Mouse (Mus musculus): ENCODE measurements at regions not wholly inside any gene's neighbourhood (a gene's known extent, or its start where the extent isn't known, plus 50 kb on each side); places are given as distances from the start of the nearest gene placed in this dataset.

- H3K36me3 ChIP-seq (replicated peaks; ENCODE audit: control insufficient read depth, insufficient read depth, low read depth) = no peaks in the 10 kb centered on the region
These were observed 294.5 kb upstream of the Arglu1 start for GRCm38 (mm10) chr8:8984829-8985251.

DNA sequence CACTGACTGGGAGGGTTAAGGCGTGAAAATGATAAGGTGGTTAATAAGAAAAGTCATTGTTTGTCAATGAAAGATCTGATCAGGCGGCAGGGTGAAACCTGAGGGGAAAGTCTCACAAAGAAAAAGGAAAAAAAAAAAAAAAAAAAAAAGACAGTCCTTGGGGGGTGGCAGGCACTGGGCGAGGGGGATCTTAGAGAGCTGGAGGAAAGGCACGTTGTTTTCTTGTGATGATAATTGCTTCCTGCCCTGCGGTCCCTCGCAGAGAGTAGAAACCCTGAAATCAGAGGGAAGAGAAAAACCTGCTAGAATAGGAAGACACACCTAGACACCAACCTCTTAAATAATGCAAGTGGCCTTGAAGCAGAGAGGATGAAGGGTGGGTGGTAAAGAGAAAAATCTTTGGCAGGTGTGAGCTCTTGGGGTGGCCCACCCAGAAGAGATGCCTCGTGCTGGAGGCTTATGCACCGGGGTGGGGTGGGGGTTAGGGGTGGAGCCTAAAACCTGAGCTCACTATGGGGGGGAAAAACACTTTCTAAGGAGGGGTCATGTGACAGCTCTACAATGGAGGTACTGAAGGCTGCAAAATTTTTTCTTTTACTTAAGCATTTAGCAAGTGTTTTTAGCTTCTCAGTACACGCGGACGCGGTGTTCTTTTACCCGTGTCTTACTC lies 294.0 kb upstream of the Arglu1 start:
- Histone ChIP-seq H3K4me3 (ENCODE audit: insufficient read depth in 1 of 2, low read depth in 2 of 2, low read length in 2 of 2) (no peak overlapping the region), H3K4me2 (ENCODE audit: low read depth) (no peak overlapping the region), H3K36me3 (replicated peaks; ENCODE audit: control insufficient read depth, insufficient read depth, low read depth) (no peaks in the 10 kb centered on the region), H3K4me1 (replicated peaks; ENCODE audit: control insufficient read depth in 2 of 2, insufficient read depth in 2 of 2, low read length in 1 of 2) (peaks cover 0 to 4% of the 10 kb centered on the region in 2 experiments; a peak in 1 of 4 replicates), H3K9me3 (ENCODE audit: control insufficient read depth, low read length) (no peaks in the 10 kb centered on the region), H3K27ac (no peak overlapping the region), H3K9ac (replicated peaks) (no peak overlapping the region), H3K27me3 (ENCODE audit: control insufficient read depth, insufficient read depth, low read length) (no peaks in the 10 kb centered on the region)
- DNase-seq (ENCODE audit: low read depth in 3 of 3, low spot score in 3 of 3) = no peak
- WGBS (ENCODE audit: insufficient replicate concordance) = 7% methylated on average over 13 of the region's 13 CpGs
- ATAC-seq (ENCODE audit: insufficient read depth) = no peak
- TF ChIP-seq EP300 (IDR thresholded peaks at IDR 0.05; ENCODE audit: low read depth) (no peak), CTCF (IDR thresholded peaks at IDR 0.05; ENCODE audit: low read depth) (no peak)

More at GRCm38 (mm10) chr8:8984829-8985251, 294.5 kb upstream of the Arglu1 start:
- H3K4me3 ChIP-seq (ENCODE audit: insufficient read depth in 1 of 2, low read depth in 2 of 2, low read length in 2 of 2) = no peak overlapping the region
- H3K4me2 ChIP-seq (ENCODE audit: low read depth) = no peak overlapping the region
- ATAC-seq (ENCODE audit: insufficient read depth) = no peak
- no peaks in the 10 kb centered on the region for H3K27me3 ChIP-seq (ENCODE audit: control insufficient read depth, insufficient read depth, low read length)
- TF ChIP-seq CTCF (IDR thresholded peaks at IDR 0.05; ENCODE audit: low read depth) = no peak
- H3K27ac ChIP-seq = no peak overlapping the region
- no peak overlapping the region for H3K9ac ChIP-seq (replicated peaks)
- DNase-seq (ENCODE audit: low read depth in 3 of 3, low spot score in 3 of 3) = no peak
- H3K9me3 ChIP-seq (ENCODE audit: control insufficient read depth, low read length) = no peaks in the 10 kb centered on the region
- WGBS (ENCODE audit: insufficient replicate concordance) = 6% methylated on average over 11 of the region's 11 CpGs
- H3K4me1 ChIP-seq (replicated peaks; ENCODE audit: control insufficient read depth in 2 of 2, insufficient read depth in 2 of 2, low read length in 1 of 2) = peaks cover 0 to 4% of the 10 kb centered on the region in 2 experiments; a peak in 1 of 4 replicates

GRCm38 (mm10) chr8:8983133-8983661 lies 292.9 kb upstream of the Arglu1 start:
- Histone ChIP-seq H3K27me3 (ENCODE audit: control insufficient read depth, insufficient read depth, low read length) (no peaks in the 10 kb centered on the region), H3K4me1 (replicated peaks; ENCODE audit: control insufficient read depth in 2 of 2, insufficient read depth in 2 of 2, low read length in 1 of 2) (peaks cover 0 to 4% of the 10 kb centered on the region in 2 experiments; a peak in 1 of 4 replicates), H3K27ac (no peak overlapping the region), H3K9me3 (ENCODE audit: control insufficient read depth, low read length) (no peaks in the 10 kb centered on the region), H3K4me2 (ENCODE audit: low read depth) (no peak overlapping the region), H3K36me3 (replicated peaks; ENCODE audit: control insufficient read depth, insufficient read depth, low read depth) (no peaks in the 10 kb centered on the region), H3K9ac (replicated peaks) (no peak overlapping the region), H3K4me3 (ENCODE audit: insufficient read depth in 1 of 2, low read depth in 2 of 2, low read length in 2 of 2) (no peak overlapping the region)
- ATAC-seq (ENCODE audit: insufficient read depth) = no peak
- no peak for TF ChIP-seq EP300 (IDR thresholded peaks at IDR 0.05; ENCODE audit: low read depth)
- TF ChIP-seq CTCF (IDR thresholded peaks at IDR 0.05; ENCODE audit: low read depth) = no peak
- 16% methylated on average over 5 of the region's 5 CpGs for WGBS (ENCODE audit: insufficient replicate concordance)
- no peak for DNase-seq (ENCODE audit: low read depth in 3 of 3, low spot score in 3 of 3)

DNA sequence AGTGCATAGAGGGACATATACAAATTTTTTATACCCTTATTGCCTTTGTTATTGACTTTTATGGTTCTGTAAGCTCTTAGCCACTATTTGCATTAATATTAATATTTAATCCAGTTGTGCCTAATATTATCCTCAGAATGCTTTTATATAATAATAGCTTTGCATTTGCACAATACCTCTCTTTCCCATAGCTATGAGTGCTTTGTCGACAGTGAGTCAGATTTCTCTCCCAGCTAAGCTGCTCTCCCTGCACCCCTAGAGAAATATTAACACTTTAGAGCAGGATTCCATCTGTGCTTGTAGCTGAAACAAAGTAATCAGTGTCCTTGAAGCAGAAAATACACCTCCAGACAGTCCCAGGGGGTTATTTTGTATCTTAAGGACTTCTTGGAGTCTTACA lies 288.6 kb upstream of the Arglu1 start:
- Histone ChIP-seq H3K4me3 (ENCODE audit: insufficient read depth in 1 of 2, low read depth in 2 of 2, low read length in 2 of 2) (no peak overlapping the region), H3K27ac (no peak overlapping the region), H3K9me3 (ENCODE audit: control insufficient read depth, low read length) (no peaks in the 10 kb centered on the region), H3K27me3 (ENCODE audit: control insufficient read depth, insufficient read depth, low read length) (no peaks in the 10 kb centered on the region), H3K4me1 (replicated peaks; ENCODE audit: control insufficient read depth in 2 of 2, insufficient read depth in 2 of 2, low read length in 1 of 2) (peaks cover 0 to 4% of the 10 kb centered on the region in 2 experiments; a peak in 1 of 4 replicates), H3K9ac (replicated peaks) (no peak overlapping the region), H3K4me2 (ENCODE audit: low read depth) (no peak overlapping the region), H3K36me3 (replicated peaks; ENCODE audit: control insufficient read depth, insufficient read depth, low read depth) (no peaks in the 10 kb centered on the region)
- 38% methylated on average over 1 of the region's 1 CpGs for WGBS (ENCODE audit: insufficient replicate concordance)
- ATAC-seq (ENCODE audit: insufficient read depth) (no peak), DNase-seq (ENCODE audit: low read depth in 3 of 3, low spot score in 3 of 3) (no peak)
- TF ChIP-seq EP300 (IDR thresholded peaks at IDR 0.05; ENCODE audit: low read depth) = no peak
- TF ChIP-seq CTCF (IDR thresholded peaks at IDR 0.05; ENCODE audit: low read depth) = no peak

- H3K4me3 ChIP-seq (ENCODE audit: insufficient read depth in 1 of 2, low read depth in 2 of 2, low read length in 2 of 2) = no peak overlapping the region
- TF ChIP-seq CTCF (IDR thresholded peaks at IDR 0.05; ENCODE audit: low read depth) (no peak), EP300 (IDR thresholded peaks at IDR 0.05; ENCODE audit: low read depth) (no peak)
- DNase-seq (ENCODE audit: low read depth in 3 of 3, low spot score in 3 of 3) = no peak
- H3K27me3 ChIP-seq (ENCODE audit: control insufficient read depth, insufficient read depth, low read length) = no peaks in the 10 kb centered on the region
- H3K4me1 ChIP-seq (replicated peaks; ENCODE audit: control insufficient read depth in 2 of 2, insufficient read depth in 2 of 2, low read length in 1 of 2) = no peaks in the 10 kb centered on the region
- no peak overlapping the region for H3K9ac ChIP-seq (replicated peaks)
- H3K4me2 ChIP-seq (ENCODE audit: low read depth) = no peak overlapping the region
- WGBS (ENCODE audit: insufficient replicate concordance) = 41% methylated on average over 6 of the region's 6 CpGs
- H3K36me3 ChIP-seq (replicated peaks; ENCODE audit: control insufficient read depth, insufficient read depth, low read depth) = no peaks in the 10 kb centered on the region
- H3K9me3 ChIP-seq (ENCODE audit: control insufficient read depth, low read length) = no peaks in the 10 kb centered on the region
- H3K27ac ChIP-seq = no peak overlapping the region
- ATAC-seq (ENCODE audit: insufficient read depth) = no peak
These were observed 283.4 kb upstream of the Arglu1 start for GRCm38 (mm10) chr8:8973769-8974168.
